Mouse (Mus musculus) neural tube, embryonic 10.5 days (tissue): Measurements from ENCODE around the gene Dnase2a.
"Not testable (repeated sequence)": the region's sequence is repeated elsewhere in the genome, so short reads cannot be mapped to it uniquely, and the experiment has no call there.

Source experiments
- DNase-seq: peaks from one replicate; pipeline ENCODE4 v3.0.0-alpha.2; 2017; ENCODE audit warnings: low spot score; ENCODE audit errors: extremely low spot score

The Dnase2a gene

GRCm38 (mm10) chr8:84907493-84907892 is 867 bp upstream of the Dnase2a start:
- DNase-seq: no peak

DNA sequence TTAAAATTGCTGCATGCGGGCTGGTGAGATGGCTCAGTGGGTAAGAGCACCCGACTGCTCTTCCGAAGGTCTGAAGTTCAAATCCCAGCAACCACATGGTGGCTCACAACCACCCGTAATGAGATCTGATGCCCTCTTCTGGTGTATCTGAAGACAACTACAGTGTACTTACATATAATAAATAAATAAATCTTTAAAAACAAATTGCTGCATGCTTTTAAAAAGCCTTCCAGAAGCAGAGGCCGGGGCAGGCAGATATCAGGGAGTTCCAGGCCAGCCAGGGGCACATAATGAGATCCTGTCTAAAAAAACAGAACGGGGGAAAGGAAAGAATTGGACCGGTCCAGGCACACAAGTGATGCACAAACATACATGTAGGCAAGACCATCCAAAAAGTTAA is 381 bp upstream of the Dnase2a start:
- not testable (repeated sequence) for DNase-seq

DNA sequence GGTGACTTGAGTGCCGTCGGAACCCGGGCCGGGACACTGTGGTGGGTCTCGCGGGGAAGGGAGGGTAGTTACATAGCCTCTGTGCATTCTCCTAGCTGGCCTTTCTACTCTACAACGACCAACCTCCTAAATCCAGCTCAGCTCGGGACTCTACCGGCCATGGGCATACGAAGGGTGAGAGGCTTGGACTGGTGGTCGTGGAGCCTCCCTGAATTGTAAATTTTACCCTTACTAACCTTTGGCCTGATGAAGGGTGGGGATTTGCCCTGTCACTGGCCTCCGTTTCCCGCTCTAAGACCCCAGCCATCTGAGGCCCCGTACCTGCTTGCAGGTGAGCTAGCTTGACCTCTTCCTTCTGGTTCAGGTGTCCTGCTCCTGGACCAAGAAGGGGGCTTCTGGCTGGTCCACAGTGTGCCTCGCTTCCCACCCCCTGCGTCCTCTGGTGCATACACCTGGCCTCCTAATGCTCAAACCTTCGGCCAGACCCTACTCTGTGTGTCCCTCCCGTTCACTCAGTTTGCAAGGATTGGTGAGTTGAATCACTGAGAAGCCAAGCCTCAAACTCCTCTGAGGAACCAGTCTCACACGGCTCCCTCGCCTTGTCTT is 905 bp downstream of the Dnase2a start:
- DNase-seq: no peak

DNA sequence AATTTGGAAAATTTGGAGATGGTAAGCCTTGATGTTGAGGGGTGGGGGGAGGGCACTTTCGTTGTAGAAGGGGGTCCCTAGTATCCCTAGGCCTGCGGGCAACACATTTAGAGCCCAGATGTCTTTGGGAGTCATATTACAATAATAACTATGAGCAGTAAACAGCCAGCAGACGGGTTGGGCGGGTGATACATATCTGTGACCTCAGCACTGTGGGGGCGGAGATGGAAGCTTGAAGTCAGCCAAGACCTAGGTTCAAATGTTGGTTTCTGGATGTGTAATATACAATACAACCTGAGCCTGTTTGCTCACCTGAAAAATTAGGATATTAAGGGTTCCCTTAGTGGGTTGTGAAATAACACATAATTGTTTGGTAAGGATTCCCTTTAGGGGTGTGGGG is 1.6 kb downstream of the Dnase2a start:
- DNase-seq: no peak

DNA sequence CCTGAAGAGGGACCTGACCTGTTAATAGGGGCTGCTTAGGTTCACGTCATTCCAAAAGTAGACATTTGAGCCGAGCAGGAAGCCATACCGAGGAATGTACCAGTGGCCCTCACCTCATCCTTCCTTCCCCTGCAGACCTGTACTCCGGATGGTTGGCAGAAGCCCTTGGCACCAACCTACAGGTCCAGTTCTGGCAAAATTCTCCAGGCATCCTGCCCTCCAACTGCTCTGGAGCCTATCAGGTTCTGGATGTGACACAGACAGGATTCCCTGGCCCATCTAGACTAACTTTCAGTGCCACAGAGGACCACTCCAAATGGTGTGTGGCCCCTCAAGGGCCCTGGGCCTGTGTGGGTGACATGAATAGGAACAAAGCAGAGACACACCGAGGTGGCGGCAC is 2.2 kb downstream of the Dnase2a start:
- DNase-seq: no peak

- DNase-seq: no peak
Observed at GRCm38 (mm10) chr8:84911854-84912253, 3.5 kb downstream of the Dnase2a start.

DNA sequence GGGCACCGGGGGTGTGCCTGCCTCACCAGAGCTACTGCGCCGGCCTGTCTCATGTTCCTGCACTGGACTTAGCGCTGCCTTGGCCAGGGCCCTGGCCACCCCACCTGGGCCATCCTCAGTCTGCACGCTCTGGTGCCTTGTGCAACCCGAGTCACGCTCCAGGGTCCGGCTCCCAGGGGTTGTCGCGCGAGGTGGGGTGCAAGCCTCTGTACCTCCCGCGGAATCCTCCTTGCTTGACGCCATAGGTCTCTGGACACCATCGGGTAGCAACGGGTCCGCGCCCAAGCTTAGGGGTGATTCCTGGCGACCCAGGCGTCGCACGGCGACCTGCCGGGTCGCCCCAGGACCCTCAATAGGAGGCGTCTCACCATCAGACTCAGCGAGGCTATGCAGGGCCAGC is 4.0 kb downstream of the Dnase2a start:
- DNase-seq: no peak

DNA sequence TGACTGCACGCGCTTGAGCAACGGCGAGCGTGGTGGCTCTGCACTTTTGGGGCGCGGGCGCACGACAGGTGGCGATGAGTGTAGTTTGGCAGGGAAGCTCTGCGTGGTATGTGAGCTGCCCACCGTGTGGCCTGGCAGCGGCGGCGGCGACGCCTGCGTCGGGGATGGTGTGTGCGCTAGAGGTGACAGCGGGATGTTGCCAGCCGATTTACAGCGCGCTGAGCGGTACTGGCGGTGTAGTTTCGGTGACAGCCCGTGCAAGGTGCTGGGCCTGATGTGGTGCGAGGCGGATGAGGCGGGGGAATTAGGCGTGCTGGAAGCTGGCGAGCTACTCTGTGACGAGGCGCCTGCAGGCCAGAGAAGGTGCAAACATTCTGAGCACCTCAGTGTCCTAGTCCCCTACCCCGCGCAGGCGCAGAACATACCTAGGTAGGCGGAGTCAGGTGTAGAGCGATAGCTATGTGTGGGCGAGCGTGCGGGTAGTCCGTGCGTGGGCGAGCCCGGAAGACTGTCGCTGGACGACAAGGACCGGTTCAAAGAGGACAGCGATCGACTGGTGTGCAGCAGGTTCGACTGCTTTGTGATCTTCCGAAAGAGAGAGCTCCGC is 4.6 kb downstream of the Dnase2a start:
- peak; percentile 61 for DNase-seq

DNA sequence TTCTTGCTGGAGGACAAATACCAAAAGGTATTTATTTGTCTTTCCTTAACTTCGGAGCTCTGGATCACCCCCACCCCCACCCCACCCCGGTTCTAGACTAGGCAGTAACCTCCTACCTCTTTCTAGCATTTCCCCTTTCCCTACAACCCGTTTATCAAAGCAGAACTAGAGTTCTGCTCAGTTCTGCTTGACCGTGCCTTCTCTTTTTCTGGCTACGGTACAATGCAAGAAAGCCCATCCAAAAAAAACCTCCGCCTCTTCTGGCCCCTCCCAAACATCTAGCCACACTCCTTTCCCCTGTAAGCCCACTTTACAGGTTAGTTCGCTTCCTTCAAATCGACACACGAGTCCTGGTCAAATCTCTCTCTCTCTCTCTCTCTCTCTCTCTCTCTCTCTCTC is 5.1 kb downstream of the Dnase2a start:
- no peak for DNase-seq

- DNase-seq: no peak
Observed at GRCm38 (mm10) chr8:84913960-84914359, 5.6 kb downstream of the Dnase2a start.

- DNase-seq: no peak
Observed at GRCm38 (mm10) chr8:84915269-84915668, 6.9 kb downstream of the Dnase2a start.

GRCm38 (mm10) chr8:84917781-84918180 is 9.4 kb downstream of the Dnase2a start:
- DNase-seq: no peak

- DNase-seq: no peak
Observed at GRCm38 (mm10) chr8:84918646-84919045, 10.3 kb downstream of the Dnase2a start.

DNA sequence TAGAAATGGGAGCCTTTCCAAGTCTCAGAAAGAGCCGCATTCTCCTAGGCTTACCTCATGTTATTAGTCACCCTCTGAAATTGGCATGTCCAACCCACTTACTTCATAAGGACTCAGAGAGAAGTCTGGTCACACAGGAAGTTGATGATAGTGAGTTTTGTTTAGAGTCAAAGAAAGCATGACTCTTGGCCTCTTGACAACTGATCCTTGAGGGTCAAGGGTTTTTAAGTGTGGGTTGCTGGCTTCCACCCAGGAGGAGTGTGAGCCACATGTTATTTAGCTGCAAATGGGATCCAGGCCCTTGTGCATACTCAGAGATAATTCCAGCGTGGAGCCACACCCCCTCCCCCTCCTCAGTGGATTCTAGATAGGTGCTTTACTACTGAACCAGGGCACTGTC is 13.2 kb downstream of the Dnase2a start:
- no peak for DNase-seq

- no peak for DNase-seq
Observed at GRCm38 (mm10) chr8:84925557-84925956, 17.2 kb downstream of the Dnase2a start.

DNA sequence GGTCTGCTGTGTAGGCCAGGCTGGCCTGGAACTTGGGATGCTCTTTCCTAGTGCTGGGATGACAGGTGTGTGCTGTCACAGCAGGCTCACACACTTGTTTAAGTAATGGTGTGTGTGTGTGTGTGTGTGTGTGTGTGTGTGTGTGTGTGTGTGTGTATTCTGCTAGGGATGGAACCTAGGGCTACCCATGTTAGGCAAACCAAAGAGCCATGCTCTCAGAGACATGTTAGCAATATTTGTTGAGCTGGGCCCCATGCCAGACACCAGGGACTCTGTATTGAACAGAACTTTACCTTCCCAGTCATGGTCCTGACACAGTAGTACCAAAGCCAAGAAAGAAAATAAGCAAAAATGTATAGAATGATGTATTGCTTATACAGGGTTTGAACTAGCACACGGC is 19.2 kb downstream of the Dnase2a start:
- DNase-seq: no peak

GRCm38 (mm10) chr8:84928456-84929306 is 20.3 kb downstream of the Dnase2a start:
- DNase-seq: peak; percentile 85

- DNase-seq: no peak
Observed at GRCm38 (mm10) chr8:84930582-84930981, 22.2 kb downstream of the Dnase2a start.

DNA sequence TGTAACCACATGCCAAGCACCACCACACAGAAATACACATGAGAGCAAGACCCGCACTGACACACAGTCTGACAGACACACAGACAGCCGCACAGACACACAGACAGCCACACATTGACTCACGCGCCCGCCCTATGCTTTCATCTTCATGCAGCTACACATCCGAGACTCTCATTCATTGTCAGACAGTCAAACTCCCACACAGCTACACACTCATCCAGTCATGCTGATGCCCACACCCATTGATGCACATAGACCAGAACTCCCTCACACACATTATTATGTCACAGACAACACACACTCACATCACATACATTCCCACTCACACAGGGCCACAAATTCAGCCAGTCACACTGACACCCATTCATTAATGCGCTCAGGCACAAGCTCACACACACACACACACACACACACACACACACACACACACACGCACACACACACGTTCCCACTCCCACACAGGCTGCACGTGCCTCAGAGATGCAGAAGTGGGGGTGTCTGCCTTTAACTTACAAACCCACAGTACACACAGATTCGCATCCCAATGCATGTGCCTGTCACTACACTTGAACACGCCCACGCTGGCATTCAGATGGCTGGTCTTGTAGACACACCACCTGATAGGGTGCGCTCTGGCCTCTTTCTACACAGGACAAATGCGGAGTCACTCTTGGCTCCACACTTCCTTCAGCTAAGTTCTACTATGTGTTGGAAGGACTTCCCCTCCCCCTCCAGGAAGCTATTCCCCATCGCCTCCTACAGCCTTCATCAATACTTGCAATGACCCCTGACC is 25.6 kb downstream of the Dnase2a start:
- DNase-seq: no peak

- DNase-seq: peak; percentile 61
Observed at GRCm38 (mm10) chr8:84934860-84935259, 26.5 kb downstream of the Dnase2a start.

GRCm38 (mm10) chr8:84935489-84935888 is 27.1 kb downstream of the Dnase2a start:
- peak; percentile 37 for DNase-seq
